Mouse (Mus musculus) G1E-ER4 (cell line): ENCODE results near the gene Ipo4. TPM values are rescaled to one million over a fixed set of nuclear protein-coding genes. Genes with fewer than 3 reads are reported as not detected.

Source experiments
- GATA1 ChIP-seq: IDR thresholded peaks from one replicate; pipeline ENCODE4 v1.8.0; 2012; ENCODE audit warnings: low read length, inconsistent platforms
- polyA plus RNA-seq: library from polyadenylated mRNA; stranded (reverse); fragments of >175 nt; gene quantifications from 2 replicates; pipeline ENCODE4 v1.2.3, GENCODE M21; 2012

The Ipo4 gene
- polyA plus RNA-seq, 1 experiment = 50.5 TPM

DNA sequence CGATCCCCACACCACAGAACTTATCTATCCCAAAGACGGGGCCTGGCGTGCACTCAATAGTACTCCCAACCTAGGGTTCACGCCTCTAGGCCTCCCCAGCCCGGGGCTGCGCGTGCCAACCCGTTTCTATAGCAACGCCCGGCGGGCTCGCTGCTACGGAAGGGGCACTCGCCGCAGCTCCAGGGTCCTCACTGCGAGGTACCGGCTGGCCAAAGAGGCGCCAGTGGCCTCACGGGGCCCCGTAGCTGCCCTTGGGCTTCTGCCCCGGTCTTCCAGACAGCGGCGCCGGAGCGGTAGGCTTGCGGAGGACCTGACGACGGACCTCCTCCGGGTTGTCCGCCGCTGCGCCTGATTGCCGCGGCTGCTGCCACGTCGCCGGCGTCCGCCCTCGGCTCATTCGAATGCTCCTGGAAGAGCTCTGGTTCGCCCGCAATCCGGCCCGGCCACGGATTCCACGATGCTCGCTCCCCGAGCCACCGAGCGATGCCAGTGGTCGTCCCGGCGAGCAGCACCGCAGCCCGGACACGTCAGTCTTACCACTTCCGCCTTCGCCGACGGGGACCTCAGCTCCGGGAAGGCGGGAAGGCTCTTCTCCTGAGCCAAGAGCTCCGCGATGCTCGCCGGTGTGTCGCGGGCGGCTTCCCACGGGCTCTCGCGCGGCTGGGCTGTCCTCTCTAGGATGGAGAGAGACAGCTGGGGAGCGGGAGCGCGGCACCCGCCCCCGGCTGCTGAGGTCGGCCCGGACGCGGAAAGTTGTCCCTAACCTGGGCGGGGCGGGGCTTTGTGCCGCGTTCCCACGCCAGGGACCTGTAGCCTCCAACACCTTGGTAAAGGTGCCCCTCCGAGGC, 7.5 kb upstream of the Ipo4 start, which contains the start of gene Tm9sf1:
Tm9sf1 (minus strand) TSS at position 747 of the 848 bp plus-strand sequence.
- no peak for TF ChIP-seq GATA1

DNA sequence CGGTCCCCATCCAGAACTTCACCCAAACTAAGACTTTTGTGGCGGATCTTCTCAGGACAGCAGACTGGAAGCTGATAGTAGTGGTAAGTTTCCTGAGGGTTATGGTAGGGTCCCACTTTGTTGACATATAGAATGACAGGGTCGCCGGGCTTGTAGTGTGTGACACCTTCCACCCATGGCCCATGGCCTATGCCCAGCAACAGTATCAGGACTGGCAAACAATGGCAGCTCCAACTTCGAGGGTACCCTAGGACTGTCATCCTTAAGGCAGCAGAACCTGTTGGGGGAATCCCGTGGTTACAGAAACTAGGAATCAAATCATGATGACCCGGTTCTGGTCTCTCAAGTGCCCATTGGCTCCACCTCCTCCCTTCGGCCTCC, 6.9 kb upstream of the Ipo4 start:
- no peak for TF ChIP-seq GATA1

DNA sequence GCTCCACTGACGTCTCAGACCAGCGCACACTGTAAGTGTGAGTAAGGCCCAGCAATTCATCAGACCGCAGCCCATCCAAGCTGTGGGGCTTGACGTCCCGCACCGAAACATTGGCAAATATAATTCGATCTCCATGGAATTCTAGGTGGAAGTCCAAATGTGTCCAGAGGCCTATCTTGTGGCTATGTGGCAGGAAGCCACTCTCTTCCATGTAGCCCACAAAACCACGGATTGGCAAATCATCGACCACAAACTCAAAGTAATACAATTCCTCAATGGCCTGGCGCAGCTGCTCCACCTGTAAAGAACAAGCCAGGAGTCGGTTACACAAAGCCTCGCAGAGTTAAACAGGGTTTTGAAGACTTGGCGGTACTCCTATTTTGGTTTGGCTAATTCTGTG, 5.5 kb upstream of the Ipo4 start:
- TF ChIP-seq GATA1 = no peak

DNA sequence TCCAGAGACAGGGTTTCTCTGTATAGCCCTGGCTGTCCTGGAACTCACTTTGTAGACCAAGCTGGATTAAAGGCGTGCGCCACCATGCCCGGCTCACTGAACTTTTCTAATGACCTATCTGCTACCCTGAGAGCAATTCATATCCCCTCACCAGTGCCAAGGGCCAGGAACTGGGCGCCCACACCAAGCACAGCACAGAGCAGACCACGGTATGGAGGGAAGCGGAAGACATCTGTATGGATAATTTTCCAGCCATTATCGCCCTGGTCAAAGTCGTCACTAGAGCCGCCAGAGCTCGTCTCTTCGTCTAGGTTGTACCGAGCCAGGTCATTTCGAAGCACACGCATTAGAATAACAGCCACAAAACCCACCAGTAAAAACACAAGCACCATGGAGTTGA, 5.1 kb upstream of the Ipo4 start:
- TF ChIP-seq GATA1 = no peak

DNA sequence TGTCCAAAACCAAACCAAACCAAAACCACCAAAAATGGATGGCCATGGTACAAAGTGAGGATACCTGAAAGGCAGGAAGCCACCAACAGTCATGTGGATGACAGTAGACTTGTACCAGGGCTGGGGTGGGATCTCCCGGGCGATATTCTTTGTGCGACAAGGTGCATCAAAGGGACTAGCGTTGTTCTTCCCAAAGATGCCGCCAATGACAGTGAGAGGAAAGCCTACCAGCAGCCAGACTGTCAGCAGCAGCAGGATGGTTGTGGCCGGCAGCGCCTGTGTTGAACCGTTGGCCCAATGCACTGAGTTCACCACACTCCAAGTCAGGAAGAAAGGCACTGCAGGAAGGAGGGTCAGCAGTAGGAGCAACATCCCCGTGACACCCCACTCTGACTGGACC, 2.0 kb upstream of the Ipo4 start, which contains the start of gene Gm49378:
Gm49378 (minus strand) TSS at position 101 of the 400 bp plus-strand sequence.
- TF ChIP-seq GATA1 = no peak

DNA sequence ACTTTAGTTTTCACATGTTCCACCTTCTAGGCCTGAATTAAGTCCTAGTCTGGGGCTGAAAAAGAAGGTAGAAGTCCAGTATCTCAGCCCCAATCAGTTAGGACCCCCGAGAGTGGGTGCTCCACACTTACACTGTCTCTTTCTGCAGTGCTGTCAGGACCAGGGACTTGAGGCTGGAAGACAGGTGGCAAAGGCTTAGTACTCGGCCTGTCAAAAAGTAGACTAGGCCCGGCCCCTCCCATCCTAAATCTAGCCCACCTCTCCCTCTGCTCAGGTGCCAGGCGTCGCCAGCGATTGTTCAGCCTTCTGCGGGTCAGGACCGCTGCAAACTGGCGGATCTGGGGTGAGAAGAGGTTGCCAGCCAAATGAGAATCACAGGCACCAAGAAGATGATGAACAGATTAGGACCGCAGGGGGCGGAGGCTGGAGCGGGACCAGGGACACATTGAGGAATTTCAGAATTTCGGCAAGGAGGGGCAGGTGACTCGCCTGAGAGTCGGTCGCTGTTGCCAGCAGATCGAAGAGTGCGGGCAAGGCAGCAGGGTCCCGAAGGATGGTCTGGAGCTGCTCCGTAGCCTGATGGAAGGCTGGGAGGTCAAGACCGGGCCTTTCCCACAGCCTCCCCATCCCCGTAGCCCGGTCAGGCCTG, 759 bp downstream of the Ipo4 start:
- TF ChIP-seq GATA1 = no peak

DNA sequence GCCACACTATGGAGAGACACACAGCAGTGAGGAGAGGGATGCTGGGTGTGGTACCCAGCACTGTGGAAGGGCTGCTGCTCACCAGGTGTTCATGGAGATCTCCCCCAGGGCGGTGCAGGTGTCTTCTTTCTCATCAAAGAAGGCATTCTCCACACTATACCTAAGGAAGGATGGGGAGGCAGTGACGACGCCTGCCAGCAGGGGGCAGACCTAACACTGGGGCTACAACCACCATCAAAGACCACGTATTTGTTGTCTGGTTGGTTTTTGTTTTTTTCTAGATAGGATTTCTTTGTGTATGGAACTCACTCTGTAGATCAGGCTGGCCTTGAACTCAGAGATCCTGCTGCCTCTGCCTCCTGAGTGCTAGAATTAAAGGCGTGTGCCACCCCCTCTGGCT, 6.4 kb downstream of the Ipo4 start:
- no peak for TF ChIP-seq GATA1

DNA sequence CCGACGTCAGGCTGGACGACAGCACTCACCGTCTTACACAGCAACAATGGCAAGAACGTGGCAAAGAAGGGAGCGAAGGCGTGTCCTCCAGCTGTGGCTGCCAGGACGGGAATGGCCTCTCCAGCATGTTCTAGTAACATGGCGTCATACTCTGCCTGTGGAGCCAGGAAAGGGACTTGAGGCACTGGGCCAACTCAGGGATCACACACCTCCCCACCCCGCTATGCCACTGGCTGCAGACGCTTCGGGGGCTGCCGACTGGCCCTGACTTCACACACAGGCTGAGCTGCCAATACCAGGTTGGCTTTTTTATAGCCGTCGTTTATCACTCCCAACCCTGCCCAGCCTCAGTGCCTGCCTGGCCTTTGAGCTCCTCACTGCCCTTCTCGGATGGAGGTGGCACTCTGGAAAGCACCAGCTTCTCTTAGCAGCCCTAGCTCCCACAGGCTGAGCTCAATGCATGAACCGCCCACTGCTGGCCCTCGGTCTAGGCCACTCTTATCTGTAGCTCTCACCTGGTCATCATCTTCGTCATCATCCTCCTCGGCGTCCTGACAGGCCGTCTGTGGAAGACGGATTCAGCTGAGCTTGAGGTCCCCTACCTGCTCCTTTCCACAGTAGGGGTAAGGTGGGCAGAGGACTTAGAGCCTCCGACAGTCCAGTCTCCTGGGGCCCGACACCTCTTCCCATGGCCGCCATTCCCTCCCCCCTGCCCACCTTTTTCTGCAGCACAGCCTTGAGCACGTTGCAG, 7.5 kb downstream of the Ipo4 start:
- no peak for TF ChIP-seq GATA1

DNA sequence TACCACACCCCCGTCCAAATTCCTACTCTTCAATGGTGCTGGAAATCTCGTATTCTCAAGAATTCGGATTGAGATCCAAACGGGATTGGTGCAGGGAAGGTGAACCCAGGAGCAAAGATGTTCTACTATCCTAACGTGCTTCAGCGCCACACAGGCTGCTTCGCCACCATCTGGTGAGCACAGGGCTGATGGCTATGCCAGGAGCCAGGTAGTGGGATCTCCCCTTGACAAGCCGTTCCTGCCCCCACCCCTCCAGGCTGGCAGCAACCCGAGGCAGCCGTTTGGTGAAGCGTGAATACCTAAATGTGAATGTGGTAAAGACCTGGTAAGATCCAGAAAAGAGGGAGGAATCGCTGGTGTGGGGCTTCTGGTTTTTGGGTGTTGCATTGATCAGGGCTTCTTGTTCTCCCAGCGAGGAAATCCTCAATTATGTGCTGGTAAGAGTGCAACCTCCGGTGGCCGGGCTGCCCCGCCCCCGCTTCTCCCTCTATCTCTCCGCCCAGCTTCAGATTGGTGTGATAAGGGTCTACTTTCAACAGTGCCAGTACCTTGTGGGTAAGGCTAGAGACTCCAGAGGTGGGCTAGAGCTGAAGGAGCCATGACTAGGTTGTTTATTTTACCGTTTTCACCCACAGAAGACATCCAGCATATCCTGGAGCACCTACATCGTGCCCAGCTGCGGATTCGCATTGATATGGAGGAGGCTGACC, 17.1 kb downstream of the Ipo4 start:
- peak; percentile 60 for TF ChIP-seq GATA1

DNA sequence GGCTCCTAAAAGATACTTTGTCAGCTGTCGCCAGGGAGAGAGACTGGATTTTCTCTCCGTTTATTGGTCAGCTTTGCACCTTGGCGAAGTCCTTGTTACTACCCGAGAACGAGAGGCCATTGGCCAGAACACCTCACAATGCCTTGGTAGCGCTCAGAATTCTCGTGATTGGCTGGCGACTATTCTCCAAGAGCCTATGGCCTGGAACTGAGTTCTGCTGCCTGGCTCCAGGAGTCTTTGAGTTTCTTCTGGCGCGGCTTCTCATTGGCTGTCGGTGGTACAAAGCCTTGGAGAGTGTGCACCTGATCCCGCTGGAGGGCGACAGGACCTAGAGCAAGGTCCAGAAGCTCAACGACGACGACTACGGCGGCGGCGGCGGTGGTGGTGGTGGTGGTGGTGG, 17.9 kb downstream of the Ipo4 start, which contains the start of gene Rec8:
Rec8 (plus strand) TSS at position 216 of the 400 bp plus-strand sequence.
- TF ChIP-seq GATA1 = no peak

DNA sequence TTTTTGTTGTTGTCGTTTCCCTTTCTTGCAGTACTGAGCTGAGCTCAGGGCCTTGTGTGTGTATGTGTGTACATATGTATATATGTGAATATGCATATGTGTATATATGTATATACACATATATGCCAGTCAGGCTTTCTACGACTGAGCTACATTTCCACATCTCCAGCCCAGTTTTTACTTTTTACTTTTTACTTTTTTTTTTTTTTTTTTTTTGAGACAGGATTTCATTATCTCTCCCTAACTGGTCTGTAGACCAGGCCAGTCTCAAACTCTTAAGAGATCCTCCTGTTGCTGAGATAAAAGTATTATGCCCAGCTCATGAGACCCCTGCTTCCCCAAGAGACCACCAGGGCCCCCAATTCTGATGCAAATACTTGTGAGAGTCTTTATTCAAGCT, 18.9 kb downstream of the Ipo4 start:
- no peak for TF ChIP-seq GATA1

DNA sequence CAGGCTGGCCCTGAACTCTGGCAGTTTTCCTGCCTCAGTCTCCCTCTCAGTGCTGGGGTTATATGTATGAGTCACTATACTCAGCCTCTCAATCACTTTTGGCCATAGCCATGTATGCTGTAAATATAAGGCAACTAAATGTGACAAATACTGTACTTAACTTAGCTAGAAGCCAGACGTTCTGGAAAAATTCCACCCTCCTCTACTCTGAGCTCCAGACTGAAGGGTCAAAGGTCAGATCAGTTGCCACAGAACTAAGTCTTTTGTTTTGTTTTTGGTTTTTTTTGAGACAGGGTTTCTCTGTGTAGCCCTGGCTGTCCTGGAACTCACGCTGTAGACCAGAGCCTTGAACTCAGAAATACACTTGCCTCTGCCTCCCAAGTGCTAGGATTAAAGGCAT, 19.9 kb downstream of the Ipo4 start:
- no peak for TF ChIP-seq GATA1

DNA sequence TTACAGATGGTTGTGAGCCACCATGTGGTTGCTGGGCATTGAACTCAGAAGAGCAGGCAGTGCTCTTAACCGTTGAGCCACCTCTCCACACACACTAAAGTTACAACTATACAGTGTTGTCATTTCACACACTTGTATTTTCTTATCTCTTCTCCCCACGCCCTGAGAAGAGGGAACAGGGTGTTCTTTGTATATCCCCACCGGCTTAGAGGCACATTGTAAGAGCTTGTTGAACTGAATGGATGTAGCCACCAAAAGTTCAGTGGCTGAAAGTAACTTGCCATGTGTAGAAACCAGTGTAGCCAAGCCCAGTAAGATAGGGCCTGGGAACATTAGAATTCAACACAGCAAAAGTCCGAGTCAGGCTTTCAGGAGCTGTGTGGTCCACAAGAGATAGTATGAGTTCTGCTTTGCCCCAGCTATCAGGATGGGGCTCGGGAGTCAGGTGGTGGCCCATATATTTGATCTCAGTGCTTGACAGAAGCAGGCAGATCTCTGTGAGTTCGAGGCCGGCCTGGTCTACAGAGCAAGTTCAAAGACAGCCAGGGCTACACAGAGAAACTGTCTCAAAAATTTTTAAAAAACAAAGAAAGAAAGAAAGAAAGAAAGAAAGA, 21.1 kb downstream of the Ipo4 start:
- TF ChIP-seq GATA1 = no peak

DNA sequence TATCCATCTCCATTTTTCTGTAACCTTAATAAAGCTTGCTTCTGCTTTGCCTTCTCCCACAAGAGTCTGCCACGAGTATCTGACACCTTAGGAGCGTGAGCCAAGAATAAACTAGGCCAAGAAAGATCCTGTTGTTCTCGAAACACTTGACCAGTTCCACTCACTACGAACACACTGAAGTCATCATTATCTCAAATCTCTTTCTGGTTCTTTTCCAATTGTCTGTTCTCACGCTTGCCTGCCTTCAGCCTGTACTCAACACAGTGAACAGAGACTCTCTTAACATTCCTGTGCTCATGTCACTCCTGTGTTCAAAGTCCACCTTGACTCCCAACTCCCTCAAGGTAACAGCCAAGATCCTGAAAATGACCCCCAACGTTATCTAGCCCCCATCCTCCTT, 22.4 kb downstream of the Ipo4 start:
- TF ChIP-seq GATA1 = no peak

DNA sequence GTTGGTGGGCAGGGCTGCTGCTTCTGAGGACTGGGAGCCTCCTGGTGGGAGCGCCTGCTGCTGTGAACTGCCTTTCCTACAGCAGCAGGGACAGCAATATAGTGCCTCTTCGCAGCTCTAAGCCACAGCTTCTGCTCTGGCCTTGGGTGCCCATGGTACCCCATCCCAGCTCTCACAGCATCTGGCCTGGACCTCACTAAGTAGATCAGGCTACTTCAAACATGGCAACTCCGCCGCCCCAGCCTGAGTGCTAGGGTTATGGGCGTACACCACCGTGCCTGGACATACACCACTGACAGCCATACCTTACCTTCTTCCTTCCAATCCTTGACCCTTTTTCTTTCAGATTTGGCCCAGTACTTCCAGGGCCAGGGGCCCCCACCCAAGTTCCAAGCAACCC, 27.4 kb downstream of the Ipo4 start:
- TF ChIP-seq GATA1 = no peak
